Mouse (Mus musculus) midbrain, embryonic 12.5 days (tissue): ENCODE measurements around the gene Urb1. TPM values are rescaled to one million over a fixed set of nuclear protein-coding genes. Genes with fewer than 3 reads are reported as not detected.

Source experiments
- ATAC-seq: fragments of 200-750 bp; cut with Nextera tagmentation; 2 replicates; pipeline ENCODE4 v1.8.0; 2017; ENCODE audit warnings: low read depth, moderate TSS enrichment, moderate library complexity; ENCODE audit not compliant: low FRiP score
- H3K27ac ChIP-seq: fragments of 300-500 bp; sonication (generic); replicated peaks from 2 replicates; pipeline ENCODE4 v1.5.1; 2016; ENCODE audit warnings: mild to moderate bottlenecking
- H3K27me3 ChIP-seq: fragments of 300-500 bp; sonication (generic); 2 replicates; pipeline ENCODE4 v1.6.1; 2016; ENCODE audit warnings: mild to moderate bottlenecking
- H3K36me3 ChIP-seq: fragments of 300-500 bp; sonication (generic); 2 replicates; pipeline ENCODE4 v1.6.1; 2016
- H3K4me1 ChIP-seq: fragments of 300-500 bp; sonication (generic); 2 replicates; pipeline ENCODE4 v1.6.1; 2016
- H3K4me2 ChIP-seq: fragments of 300-500 bp; sonication (generic); replicated peaks from 2 replicates; pipeline ENCODE4 v1.6.1; 2016; ENCODE audit warnings: mild to moderate bottlenecking, moderate library complexity
- H3K4me3 ChIP-seq: fragments of 300-500 bp; sonication (generic); 2 replicates; pipeline ENCODE4 v1.5.1; 2016; ENCODE audit warnings: mild to moderate bottlenecking
- H3K9ac ChIP-seq: fragments of 300-500 bp; sonication (generic); replicated peaks from 2 replicates; pipeline ENCODE4 v1.6.1; 2016; ENCODE audit warnings: mild to moderate bottlenecking, moderate library complexity
- H3K9me3 ChIP-seq: fragments of 300-500 bp; sonication (generic); 2 replicates; pipeline ENCODE4 v1.6.1; 2016; ENCODE audit warnings: mild to moderate bottlenecking
- WGBS: fragments of 180-500 bp; shearing (Covaris S2); methylation state at CpG from one replicate; pipeline ENCODE4 v1.1.7; 2016; 5-methylcytosine and 5-hydroxymethylcytosine counted together
- polyA plus RNA-seq: library from polyadenylated mRNA; unstranded; fragments of >200 nt; fragmentation: Nextera tagmentation; extraction: Ambion mirVana; gene quantifications from 2 replicates; pipeline ENCODE4 v1.2.1, GENCODE M21; 2016

The Urb1 gene
- polyA plus RNA-seq, 1 experiment from 2014 or later, result 13.8 TPM

GRCm38 (mm10) chr16:90760515-90760914 is 49.7 kb downstream of the Urb1 start:
- H3K9ac ChIP-seq, result no peak overlapping the region
- no peak for ATAC-seq
- H3K4me1 ChIP-seq, result no peaks in the 10 kb centered on the region
- H3K9me3 ChIP-seq, result no peaks in the 10 kb centered on the region
- H3K27me3 ChIP-seq, result no peaks in the 10 kb centered on the region
- no peak overlapping the region for H3K4me3 ChIP-seq
- WGBS, result 85% methylated on average over 4 of the region's 4 CpGs
- no peak overlapping the region for H3K27ac ChIP-seq
- no peak overlapping the region for H3K4me2 ChIP-seq
- peaks cover 73% of the 10 kb centered on the region for H3K36me3 ChIP-seq

DNA sequence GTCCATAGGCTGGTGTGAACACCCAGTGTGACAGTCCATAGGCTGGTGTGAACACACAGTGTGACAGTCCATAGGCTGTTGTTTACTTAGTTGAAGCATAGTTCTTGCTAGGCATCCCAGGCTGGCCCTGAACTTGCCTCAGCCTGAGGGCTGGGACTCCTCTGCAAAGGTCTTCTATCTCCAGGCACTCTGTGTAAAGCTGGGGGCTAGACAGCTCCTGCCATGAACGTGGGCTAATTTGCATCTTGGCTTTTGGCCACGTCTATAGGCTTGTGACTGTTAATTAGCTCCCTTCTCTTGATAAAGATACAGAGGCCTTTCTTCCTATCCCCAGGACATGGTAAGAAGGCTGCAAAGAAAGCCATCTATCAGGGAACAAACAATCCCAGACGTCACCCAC is 50.9 kb downstream of the Urb1 start:
- no peaks in the 10 kb centered on the region for H3K9me3 ChIP-seq
- ATAC-seq, result 0 out of 2 replicates have a peak, but pooled peaks have one; percentile 16
- H3K4me2 ChIP-seq, result no peak overlapping the region
- no peak overlapping the region for H3K9ac ChIP-seq
- H3K27ac ChIP-seq, result no peak overlapping the region
- WGBS, result 67% methylated on average over 3 of the region's 3 CpGs
- H3K36me3 ChIP-seq, result peaks cover 77% of the 10 kb centered on the region
- no peaks in the 10 kb centered on the region for H3K4me1 ChIP-seq
- no peak overlapping the region for H3K4me3 ChIP-seq
- H3K27me3 ChIP-seq, result no peaks in the 10 kb centered on the region

DNA sequence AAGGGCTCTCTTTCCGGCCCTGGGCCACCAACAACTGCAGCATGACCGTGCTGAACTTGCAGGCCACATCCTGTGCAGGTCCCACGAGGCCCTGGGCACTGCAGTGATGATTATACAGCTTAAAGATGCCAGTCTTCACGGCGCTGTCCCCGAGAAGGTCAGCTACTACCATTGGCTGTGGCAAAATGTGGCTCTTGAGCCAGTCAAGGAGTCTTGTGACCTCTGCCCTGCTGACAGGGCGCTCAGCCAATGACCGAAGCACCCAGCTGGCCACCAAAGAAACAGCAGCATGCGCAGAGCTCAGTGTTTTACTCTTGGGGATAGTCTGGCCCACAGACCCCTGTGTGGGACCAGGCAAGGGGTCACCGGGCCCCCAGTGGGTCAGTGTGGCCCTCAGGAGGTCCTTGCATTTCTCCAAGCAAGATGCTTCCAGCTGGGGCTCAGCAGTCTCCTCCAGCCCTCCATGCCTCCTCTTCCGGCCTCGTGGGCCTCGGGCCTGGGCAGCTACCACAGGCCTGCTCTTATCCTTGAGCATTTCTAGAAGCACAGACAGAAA is 56.7 kb downstream of the Urb1 start:
- ATAC-seq, result no peak
- WGBS, result 96% methylated on average over 13 of the region's 13 CpGs
- Histone ChIP-seq H3K27ac (no peak overlapping the region), H3K27me3 (no peaks in the 10 kb centered on the region), H3K9me3 (no peaks in the 10 kb centered on the region), H3K4me2 (no peak overlapping the region), H3K36me3 (peaks cover 59% of the 10 kb centered on the region), H3K4me1 (no peaks in the 10 kb centered on the region), H3K4me3 (no peak overlapping the region), H3K9ac (no peak overlapping the region)

GRCm38 (mm10) chr16:90748169-90748568 is 62.0 kb downstream of the Urb1 start:
- Histone ChIP-seq H3K4me1 (no peaks in the 10 kb centered on the region), H3K9me3 (no peaks in the 10 kb centered on the region), H3K4me3 (no peak overlapping the region), H3K27ac (no peak overlapping the region), H3K4me2 (no peak overlapping the region), H3K9ac (no peak overlapping the region), H3K36me3 (peaks cover 21% of the 10 kb centered on the region), H3K27me3 (no peaks in the 10 kb centered on the region)
- no peak for ATAC-seq
- 96% methylated on average over 7 of the region's 7 CpGs for WGBS

- no peak overlapping the region for H3K4me2 ChIP-seq
- 89% methylated on average over 6 of the region's 6 CpGs for WGBS
- no peak overlapping the region for H3K4me3 ChIP-seq
- H3K27me3 ChIP-seq, result no peaks in the 10 kb centered on the region
- peaks cover 5% of the 10 kb centered on the region; the same call in 1 of the 2 replicates for H3K4me1 ChIP-seq
- H3K36me3 ChIP-seq, result peaks cover 11% of the 10 kb centered on the region
- H3K9me3 ChIP-seq, result no peaks in the 10 kb centered on the region
- no peak overlapping the region for H3K9ac ChIP-seq
- ATAC-seq, result no peak
- no peak overlapping the region for H3K27ac ChIP-seq
Measured at GRCm38 (mm10) chr16:90747143-90747542, 63.1 kb downstream of the Urb1 start.

- H3K27ac ChIP-seq, result no peak within 1 kb of the TSS
- peaks cover 6% of the 10 kb centered on the region; the same call in 1 of the 2 replicates for H3K4me1 ChIP-seq
- no peak within 1 kb of the TSS for H3K4me2 ChIP-seq
- H3K36me3 ChIP-seq, result no peaks in the 10 kb centered on the region
- H3K27me3 ChIP-seq, result no peaks in the 10 kb centered on the region
- H3K9ac ChIP-seq, result no peak within 1 kb of the TSS
- ATAC-seq, result no peak
- H3K9me3 ChIP-seq, result no peaks in the 10 kb centered on the region
- H3K4me3 ChIP-seq, result no peak within 1 kb of the TSS
- WGBS, result 89% methylated on average over 26 of the region's 26 CpGs
Measured at GRCm38 (mm10) chr16:90738092-90738956, 71.9 kb downstream of the Urb1 start, which contains the start of gene Mrap. Mrap (plus strand) TSS chr16:90738207.

DNA sequence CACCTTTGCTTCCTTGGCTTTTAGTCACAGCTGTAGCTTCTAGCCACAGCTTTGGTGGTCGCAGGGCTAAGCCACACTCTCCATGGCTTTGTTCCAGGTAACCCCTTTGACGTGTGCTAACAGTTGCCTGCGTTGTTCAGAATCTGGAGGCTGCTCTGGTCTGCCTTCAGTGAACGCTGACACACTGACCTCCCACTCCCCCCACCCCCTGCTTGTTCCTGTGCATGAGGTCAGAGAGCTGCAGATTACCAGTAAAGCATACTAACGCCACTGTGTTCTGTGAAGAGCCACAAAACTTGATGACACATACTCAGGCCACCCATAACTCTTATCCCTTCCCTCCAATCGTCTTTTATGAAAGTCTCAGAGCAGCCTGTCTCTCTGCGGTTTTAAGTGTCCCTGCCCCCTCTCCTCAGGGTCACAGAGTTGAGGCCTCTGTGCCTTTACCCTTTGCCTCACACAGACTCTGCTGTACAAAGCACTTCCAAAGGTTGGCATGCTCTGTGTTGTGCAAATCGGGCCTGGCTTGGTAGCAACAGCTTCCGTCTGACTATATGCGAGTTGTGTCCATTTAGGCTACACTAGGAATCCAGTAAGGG is 73.4 kb downstream of the Urb1 start:
- no peak overlapping the region for H3K4me2 ChIP-seq
- no peak for ATAC-seq
- H3K27ac ChIP-seq, result no peak overlapping the region
- H3K27me3 ChIP-seq, result no peaks in the 10 kb centered on the region
- no peaks in the 10 kb centered on the region for H3K36me3 ChIP-seq
- H3K9me3 ChIP-seq, result no peaks in the 10 kb centered on the region
- no peak overlapping the region for H3K4me3 ChIP-seq
- WGBS, result 78% methylated on average over 10 of the region's 10 CpGs
- H3K9ac ChIP-seq, result no peak overlapping the region
- H3K4me1 ChIP-seq, result no peaks in the 10 kb centered on the region

DNA sequence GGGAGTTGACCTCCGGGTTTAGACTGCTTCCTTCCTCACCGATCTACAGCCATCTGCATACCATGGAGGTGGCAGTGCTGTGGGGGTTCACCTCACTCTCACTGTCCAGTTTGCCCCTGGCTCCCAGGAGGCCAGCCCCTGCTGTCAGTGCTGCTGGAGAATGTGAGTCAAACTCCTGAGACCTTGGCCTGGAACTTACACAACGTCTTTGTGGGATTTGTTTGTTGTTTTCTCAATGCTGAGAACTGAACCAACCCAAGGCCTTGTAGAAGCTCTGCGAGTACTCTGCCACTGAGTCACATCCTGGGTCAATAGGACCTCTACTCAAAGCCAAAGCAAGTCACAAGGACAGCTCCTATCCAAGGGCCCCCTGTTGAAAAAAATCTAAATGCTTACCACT is 74.6 kb downstream of the Urb1 start:
- no peak overlapping the region for H3K27ac ChIP-seq
- no peaks in the 10 kb centered on the region for H3K27me3 ChIP-seq
- no peak overlapping the region for H3K9ac ChIP-seq
- H3K9me3 ChIP-seq, result 0 out of 2 replicates have a peak, but pooled peaks cover 4% of the 10 kb centered on the region
- H3K36me3 ChIP-seq, result no peaks in the 10 kb centered on the region
- H3K4me1 ChIP-seq, result no peaks in the 10 kb centered on the region
- no peak overlapping the region for H3K4me3 ChIP-seq
- no peak for ATAC-seq
- WGBS, result 83% methylated on average over 4 of the region's 4 CpGs
- no peak overlapping the region for H3K4me2 ChIP-seq

GRCm38 (mm10) chr16:90727233-90728115 is 82.7 kb downstream of the Urb1 start, which contains the start of gene Mis18a:
Mis18a (minus strand) TSS chr16:90727404.
- 1% methylated on average over 53 of the region's 53 CpGs for WGBS
- H3K4me2 ChIP-seq, result peak within 1 kb of the TSS; percentile 99
- H3K36me3 ChIP-seq, result peaks cover 8% of the 10 kb centered on the region; the same call in 1 of the 2 replicates
- H3K27me3 ChIP-seq, result no peaks in the 10 kb centered on the region
- 0 out of 2 replicates have a peak, but pooled peaks cover 4% of the 10 kb centered on the region for H3K9me3 ChIP-seq
- ATAC-seq, result peak; percentile 96
- H3K4me1 ChIP-seq, result peaks cover 13% of the 10 kb centered on the region
- peak within 1 kb of the TSS; percentile 52 for H3K27ac ChIP-seq
- peak within 1 kb of the TSS; percentile 86 for H3K4me3 ChIP-seq
- peak within 1 kb of the TSS; percentile 74 for H3K9ac ChIP-seq

- Histone ChIP-seq H3K27ac (peak overlapping the region; percentile 52; the same call in 1 of the 2 replicates), H3K4me3 (peak overlapping the region; percentile 86), H3K9me3 (0 out of 2 replicates have a peak, but pooled peaks cover 4% of the 10 kb centered on the region), H3K4me1 (peaks cover 13% of the 10 kb centered on the region), H3K9ac (peak overlapping the region; percentile 74), H3K27me3 (no peaks in the 10 kb centered on the region), H3K36me3 (peaks cover 16% of the 10 kb centered on the region), H3K4me2 (peak overlapping the region; percentile 99)
- 6% methylated on average over 38 of the region's 38 CpGs for WGBS
- peak; percentile 68 for ATAC-seq
Measured at GRCm38 (mm10) chr16:90726600-90727227, 83.5 kb downstream of the Urb1 start.

- Histone ChIP-seq H3K27ac (no peak overlapping the region), H3K4me1 (peaks cover 13% of the 10 kb centered on the region), H3K9ac (no peak overlapping the region), H3K27me3 (no peaks in the 10 kb centered on the region), H3K36me3 (peaks cover 37% of the 10 kb centered on the region), H3K4me2 (no peak overlapping the region), H3K9me3 (no peaks in the 10 kb centered on the region), H3K4me3 (no peak overlapping the region)
- 97% methylated on average over 4 of the region's 4 CpGs for WGBS
- ATAC-seq, result no peak
Measured at GRCm38 (mm10) chr16:90724051-90724450, 86.2 kb downstream of the Urb1 start.
